Comparison of ENCODE assay signal across 26 mouse cellular contexts in the genomic region with DNA sequence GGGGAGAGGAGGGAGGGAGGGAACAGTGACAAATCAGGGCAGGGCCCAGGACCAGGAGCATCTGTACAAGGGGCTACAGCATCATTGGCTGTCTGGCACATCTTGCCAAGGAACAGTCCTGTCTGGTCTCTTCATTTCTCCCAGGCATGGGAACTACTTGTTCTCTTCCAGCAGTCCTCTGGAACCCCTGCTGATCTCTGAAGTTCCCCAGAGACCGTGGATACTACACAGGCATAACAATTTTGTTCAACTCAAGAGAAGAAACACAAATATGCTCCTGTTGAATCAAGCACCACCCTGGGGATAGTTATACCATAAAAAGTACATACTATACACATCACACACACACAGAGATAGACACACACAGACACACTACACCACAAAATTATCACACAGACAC. TPM values are rescaled to one million over a fixed set of nuclear protein-coding genes. Genes with fewer than 3 reads are reported as not detected.
DNase-seq lines count a peak whose midpoint lies in the region; ATAC-seq lines count a peak whose summit lies in the region.
"Had no signal": no experiment of that assay in that cellular context is flagged by ENCODE, and none has a peak within 500 bp of the region (broad histone marks: within the 10 kb centered on the region; RNA-seq: fewer than 3 reads in every experiment).

No protein-coding gene starts in this region.

- peak overlapping the region; percentile 55; the same call in 1 of the 2 replicates for H3K4me3 ChIP-seq in hindbrain, embryonic 13.5 days
- no peak overlapping the region for H3K4me3 ChIP-seq in hindbrain, embryonic 11.5 days (ENCODE audit: low read depth, low read length)
- H3K4me3 ChIP-seq in forebrain, embryonic 15.5 days: no peak overlapping the region
- peak overlapping the region; percentile 71; the same call in 1 of the 2 replicates for H3K4me3 ChIP-seq in midbrain, embryonic 16.5 days (ENCODE audit: low read depth, low read length)
- H3K4me3 ChIP-seq: embryonic facial prominence, embryonic 15.5 days; heart, embryonic 15.5 days; limb, embryonic 15.5 days had no signal

- WGBS in hindbrain, embryonic 13.5 days: 40% methylated on average over 1 of the region's 1 CpGs
- 31% methylated on average over 1 of the region's 1 CpGs for WGBS in hindbrain, embryonic 11.5 days
- WGBS in forebrain, embryonic 15.5 days: 27% methylated on average over 1 of the region's 1 CpGs
- WGBS in midbrain, embryonic 16.5 days: 36% methylated on average over 1 of the region's 1 CpGs

- peak overlapping the region; percentile 81; the same call in 1 of the 2 replicates for H3K9ac ChIP-seq in hindbrain, embryonic 13.5 days
- no peak overlapping the region for H3K9ac ChIP-seq in hindbrain, embryonic 11.5 days (ENCODE audit: low read depth, low read length)
- no peak overlapping the region for H3K9ac ChIP-seq in forebrain, embryonic 15.5 days (replicated peaks)
- H3K9ac ChIP-seq in midbrain, embryonic 16.5 days (ENCODE audit: low read depth, low read length): peak overlapping the region; percentile 86; the same call in 1 of the 2 replicates
- H3K9ac ChIP-seq: embryonic facial prominence, embryonic 15.5 days; heart, embryonic 15.5 days; limb, embryonic 15.5 days had no signal

- peak; percentile 4 for DNase-seq in cerebellum, adult 11 months
- no peak for DNase-seq in cerebellum, postnatal 14 days
- DNase-seq in hindbrain, embryonic 11.5 days (ENCODE audit: low spot score): no peak
- DNase-seq in spleen, postnatal 14 days (ENCODE audit: low spot score in 2 of 2): no peak
- DNase-seq: adrenal gland, adult 2 months; cerebellum, adult 2 months; embryo, embryonic 11 days; heart, adult 18-20 months; kidney, adult 18-20 months; kidney, postnatal 10 days; layer of hippocampus, adult 9-11 months; retina, postnatal 1 day; right cerebral cortex, postnatal 4 days; thymus, postnatal 36 days had no signal

- ATAC-seq in hindbrain, embryonic 13.5 days (ENCODE audit: low FRiP score): no peak
- no peak for ATAC-seq in hindbrain, embryonic 11.5 days (ENCODE audit: low FRiP score)
- ATAC-seq in forebrain, embryonic 15.5 days (replicated peaks): no peak
- no peak for ATAC-seq in midbrain, embryonic 16.5 days
- no peak for ATAC-seq in megakaryocyte, adult 5-6 weeks (ENCODE audit: poor library complexity, severe bottlenecking)
- ATAC-seq: CD4-positive, CD25-positive, alpha-beta regulatory T cell, adult 4 months had no signal

- peaks cover 24% of the 10 kb centered on the region for H3K4me1 ChIP-seq in hindbrain, embryonic 13.5 days (replicated peaks)
- peaks cover 3% of the 10 kb centered on the region for H3K4me1 ChIP-seq in hindbrain, embryonic 11.5 days (replicated peaks; ENCODE audit: control insufficient read depth, insufficient read depth, low read length)
- peaks cover 23% of the 10 kb centered on the region for H3K4me1 ChIP-seq in forebrain, embryonic 15.5 days
- peaks cover 13% of the 10 kb centered on the region for H3K4me1 ChIP-seq in midbrain, embryonic 16.5 days (ENCODE audit: control insufficient read depth, insufficient read depth, low read length)

- H3K4me2 ChIP-seq in hindbrain, embryonic 13.5 days: peak overlapping the region; percentile 71
- no peak overlapping the region for H3K4me2 ChIP-seq in hindbrain, embryonic 11.5 days (replicated peaks; ENCODE audit: low read depth, low read length)
- H3K4me2 ChIP-seq in forebrain, embryonic 15.5 days (replicated peaks): peak overlapping the region; percentile 62; the same call in 1 of the 2 replicates
- peak overlapping the region; percentile 68 for H3K4me2 ChIP-seq in midbrain, embryonic 16.5 days (ENCODE audit: low read length)
- H3K4me2 ChIP-seq: embryonic facial prominence, embryonic 15.5 days; heart, embryonic 15.5 days; limb, embryonic 15.5 days had no signal

- 0 out of 2 replicates have a peak overlapping the region, but pooled peaks have one; percentile 35 for H3K27ac ChIP-seq in hindbrain, embryonic 13.5 days
- H3K27ac ChIP-seq in hindbrain, embryonic 11.5 days (ENCODE audit: low read depth, low read length): no peak overlapping the region
- H3K27ac ChIP-seq in forebrain, embryonic 15.5 days (replicated peaks): no peak overlapping the region
- H3K27ac ChIP-seq in midbrain, embryonic 16.5 days (ENCODE audit: low read length): no peak overlapping the region
- H3K27ac ChIP-seq: embryonic facial prominence, embryonic 15.5 days; heart, embryonic 15.5 days; limb, embryonic 15.5 days had no signal

- H3K9me3 ChIP-seq in hindbrain, embryonic 13.5 days: no peaks in the 10 kb centered on the region
- no peaks in the 10 kb centered on the region for H3K9me3 ChIP-seq in hindbrain, embryonic 11.5 days (ENCODE audit: control insufficient read depth, low read length)
- no peaks in the 10 kb centered on the region for H3K9me3 ChIP-seq in forebrain, embryonic 15.5 days
- H3K9me3 ChIP-seq in midbrain, embryonic 16.5 days (replicated peaks; ENCODE audit: control insufficient read depth, low read length, poor library complexity, severe bottlenecking): no peaks in the 10 kb centered on the region
- H3K9me3 ChIP-seq: embryonic facial prominence, embryonic 15.5 days; G1E; heart, embryonic 15.5 days; limb, embryonic 15.5 days had no signal

- H3K36me3 ChIP-seq in hindbrain, embryonic 13.5 days: peaks cover 12% of the 10 kb centered on the region
- no peaks in the 10 kb centered on the region for H3K36me3 ChIP-seq in hindbrain, embryonic 11.5 days (ENCODE audit: control insufficient read depth, insufficient read depth, low read length)
- H3K36me3 ChIP-seq in forebrain, embryonic 15.5 days: no peaks in the 10 kb centered on the region; the same call in 1 of the 2 replicates
- H3K36me3 ChIP-seq in midbrain, embryonic 16.5 days (ENCODE audit: control insufficient read depth, insufficient read depth, low read length): peaks cover 3% of the 10 kb centered on the region; the same call in 1 of the 2 replicates
- H3K36me3 ChIP-seq: embryonic facial prominence, embryonic 15.5 days; G1E; heart, embryonic 15.5 days; limb, embryonic 15.5 days had no signal

- 0 out of 2 replicates have a peak, but pooled peaks cover 5% of the 10 kb centered on the region for H3K27me3 ChIP-seq in hindbrain, embryonic 13.5 days
- no peaks in the 10 kb centered on the region for H3K27me3 ChIP-seq in hindbrain, embryonic 11.5 days (ENCODE audit: control insufficient read depth, insufficient read depth, low read length)
- H3K27me3 ChIP-seq in forebrain, embryonic 15.5 days: no peaks in the 10 kb centered on the region
- no peaks in the 10 kb centered on the region for H3K27me3 ChIP-seq in midbrain, embryonic 16.5 days (ENCODE audit: control insufficient read depth, insufficient read depth, low read depth, low read length)

RNA-seq across cellular contexts. Expression of a gene that starts 1.6 kb away (rescaled TPM):
- polyA plus RNA-seq in hindbrain, embryonic 13.5 days (2015; fragmentation: Nextera tagmentation; extraction: Ambion mirVana): 37.3 and 41.5 TPM in 2 replicates
- polyA plus RNA-seq in hindbrain, embryonic 11.5 days (2014; fragmentation: Nextera tagmentation; extraction: Ambion mirVana): 8.5 and 9.2 TPM in 2 replicates
- 24.2 and 25.8 TPM in 2 replicates for polyA plus RNA-seq in forebrain, embryonic 15.5 days (2015; fragmentation: Nextera tagmentation; extraction: Ambion mirVana)
- 72.3 and 77.0 TPM in 2 replicates for polyA plus RNA-seq in midbrain, embryonic 16.5 days (2015; fragmentation: Nextera tagmentation; extraction: Ambion mirVana)
- total RNA-seq in megakaryocyte, adult 5-6 weeks (2015): 0.02 TPM in 1 of 2 replicates, not detected in the other
- total RNA-seq in megakaryocyte, adult 5-6 weeks (2017): not detected in 2 replicates
- total RNA-seq: neutrophil, adult 5-6 weeks had no signal
- polyA plus RNA-seq: CD4-positive, CD25-positive, alpha-beta regulatory T cell, adult 4 months had no signal

RNA-seq across cellular contexts. Expression of a gene that starts 8.5 kb away (rescaled TPM):
- polyA plus RNA-seq in hindbrain, embryonic 13.5 days (2015; fragmentation: Nextera tagmentation; extraction: Ambion mirVana): not detected in 2 replicates
- not detected in 2 replicates for polyA plus RNA-seq in hindbrain, embryonic 11.5 days (2014; fragmentation: Nextera tagmentation; extraction: Ambion mirVana)
- not detected in 2 replicates for polyA plus RNA-seq in forebrain, embryonic 15.5 days (2015; fragmentation: Nextera tagmentation; extraction: Ambion mirVana)
- polyA plus RNA-seq in midbrain, embryonic 16.5 days (2015; fragmentation: Nextera tagmentation; extraction: Ambion mirVana): not detected in 2 replicates
- total RNA-seq in megakaryocyte, adult 5-6 weeks (2015): not detected in 2 replicates
- total RNA-seq in megakaryocyte, adult 5-6 weeks (2017): not detected in 2 replicates
- total RNA-seq: adrenal gland, adult 2 months; G1E; gastrocnemius, adult 8-10 months; heart, adult 18-20 months; left cerebral cortex, adult 8-10 months; neutrophil, adult 5-6 weeks had no signal
- polyA plus RNA-seq: adrenal gland, adult 2 months; CD4-positive, CD25-positive, alpha-beta regulatory T cell, adult 4 months; cerebellum, adult 2 months; G1E; heart, embryonic 15.5 days had no signal

RNA-seq across cellular contexts. Expression of a gene that starts 18.7 kb away (rescaled TPM):
- 1.2 and 1.4 TPM in 2 replicates for polyA plus RNA-seq in hindbrain, embryonic 13.5 days (2015; fragmentation: Nextera tagmentation; extraction: Ambion mirVana)
- polyA plus RNA-seq in hindbrain, embryonic 11.5 days (2014; fragmentation: Nextera tagmentation; extraction: Ambion mirVana): 0.68 and 0.98 TPM in 2 replicates
- 1.3 and 1.6 TPM in 2 replicates for polyA plus RNA-seq in forebrain, embryonic 15.5 days (2015; fragmentation: Nextera tagmentation; extraction: Ambion mirVana)
- 1.2 and 1.6 TPM in 2 replicates for polyA plus RNA-seq in midbrain, embryonic 16.5 days (2015; fragmentation: Nextera tagmentation; extraction: Ambion mirVana)
- 0.16 TPM in 1 of 2 replicates, not detected in the other for total RNA-seq in megakaryocyte, adult 5-6 weeks (2015)
- total RNA-seq in megakaryocyte, adult 5-6 weeks (2017): 0.44 and 0.53 TPM in 2 replicates
- total RNA-seq: neutrophil, adult 5-6 weeks had no signal
- polyA plus RNA-seq: CD4-positive, CD25-positive, alpha-beta regulatory T cell, adult 4 months; G1E had no signal

RNA-seq across cellular contexts. Expression of a gene that starts 32.7 kb away (rescaled TPM):
- polyA plus RNA-seq in hindbrain, embryonic 13.5 days (2015; fragmentation: Nextera tagmentation; extraction: Ambion mirVana): 32.9 and 33.6 TPM in 2 replicates
- polyA plus RNA-seq in hindbrain, embryonic 11.5 days (2014; fragmentation: Nextera tagmentation; extraction: Ambion mirVana): 156 and 163 TPM in 2 replicates
- 59.0 and 69.4 TPM in 2 replicates for polyA plus RNA-seq in forebrain, embryonic 15.5 days (2015; fragmentation: Nextera tagmentation; extraction: Ambion mirVana)
- polyA plus RNA-seq in midbrain, embryonic 16.5 days (2015; fragmentation: Nextera tagmentation; extraction: Ambion mirVana): 13.8 TPM in 2 replicates
- 58.8 and 59.7 TPM in 2 replicates for total RNA-seq in megakaryocyte, adult 5-6 weeks (2015)
- 182 and 217 TPM in 2 replicates for total RNA-seq in megakaryocyte, adult 5-6 weeks (2017)

RNA-seq across cellular contexts. Expression of a gene that starts 35.6 kb away (rescaled TPM):
- polyA plus RNA-seq in hindbrain, embryonic 13.5 days (2015; fragmentation: Nextera tagmentation; extraction: Ambion mirVana): 23.5 and 24.8 TPM in 2 replicates
- 34.1 and 35.4 TPM in 2 replicates for polyA plus RNA-seq in hindbrain, embryonic 11.5 days (2014; fragmentation: Nextera tagmentation; extraction: Ambion mirVana)
- polyA plus RNA-seq in forebrain, embryonic 15.5 days (2015; fragmentation: Nextera tagmentation; extraction: Ambion mirVana): 25.3 and 27.2 TPM in 2 replicates
- 17.9 and 18.9 TPM in 2 replicates for polyA plus RNA-seq in midbrain, embryonic 16.5 days (2015; fragmentation: Nextera tagmentation; extraction: Ambion mirVana)
- 12.0 and 15.3 TPM in 2 replicates for total RNA-seq in megakaryocyte, adult 5-6 weeks (2015)
- 10.6 and 11.2 TPM in 2 replicates for total RNA-seq in megakaryocyte, adult 5-6 weeks (2017)

Comparison
In these comparisons a context has a peak if more than half of its experiments do, and no peak if none do; other contexts are left out.
1. H3K4me3 ChIP-seq: peak in hindbrain, embryonic 13.5 days (single experiment) and midbrain, embryonic 16.5 days (single experiment); none in hindbrain, embryonic 11.5 days (single experiment) and forebrain, embryonic 15.5 days (single experiment).
2. H3K9ac ChIP-seq: peak in hindbrain, embryonic 13.5 days (single experiment) and midbrain, embryonic 16.5 days (single experiment); none in hindbrain, embryonic 11.5 days (single experiment) and forebrain, embryonic 15.5 days (single experiment).